Mouse (Mus musculus) forebrain, embryonic 11.5 days (tissue): ENCODE data around the gene Cox5b. TPM values are rescaled to one million over a fixed set of nuclear protein-coding genes. Genes with fewer than 3 reads are reported as not detected.

Source experiments
- ATAC-seq: fragments of 200-750 bp; cut with Nextera tagmentation; replicated peaks from 2 replicates; pipeline ENCODE4 v1.8.0; 2017; ENCODE audit warnings: moderate TSS enrichment; ENCODE audit not compliant: low FRiP score
- DNase-seq: peaks from one replicate; pipeline ENCODE4 v3.0.0-alpha.2; 2017; ENCODE audit warnings: low spot score
- H3K27ac ChIP-seq: fragments of 300-500 bp; sonication (generic); 2 replicates; pipeline ENCODE4 v1.5.1; 2014; ENCODE audit warnings: low read depth, low read length
- H3K27me3 ChIP-seq: fragments of 300-500 bp; sonication (generic); 2 replicates; pipeline ENCODE4 v1.6.1; 2014; ENCODE audit warnings: mild to moderate bottlenecking, low read length, mixed read lengths; ENCODE audit not compliant: control insufficient read depth, insufficient read depth
- H3K36me3 ChIP-seq: fragments of 300-500 bp; sonication (generic); 2 replicates; pipeline ENCODE4 v1.6.1; 2014; ENCODE audit warnings: mild to moderate bottlenecking, low read length, moderate library complexity, mixed read lengths; ENCODE audit not compliant: control insufficient read depth, insufficient read depth
- H3K4me1 ChIP-seq: fragments of 300-500 bp; sonication (generic); replicated peaks from 2 replicates; pipeline ENCODE4 v1.6.1; 2014; ENCODE audit warnings: low read length, mixed read lengths; ENCODE audit not compliant: control insufficient read depth, insufficient read depth
- H3K4me2 ChIP-seq: fragments of 300-500 bp; sonication (generic); 2 replicates; pipeline ENCODE4 v1.6.1; 2014; ENCODE audit warnings: low read depth, mild to moderate bottlenecking, low read length, moderate library complexity, mixed read lengths; ENCODE audit not compliant: severe bottlenecking
- H3K4me3 ChIP-seq: fragments of 300-500 bp; sonication (generic); 2 replicates; pipeline ENCODE4 v1.5.1; 2014; ENCODE audit warnings: low read depth, low read length
- H3K9ac ChIP-seq: fragments of 300-500 bp; sonication (generic); 2 replicates; pipeline ENCODE4 v1.6.1; 2014; ENCODE audit warnings: low read length
- H3K9me3 ChIP-seq: fragments of 300-500 bp; sonication (generic); 2 replicates; pipeline ENCODE4 v1.6.1; 2016; ENCODE audit warnings: low read length, mixed read lengths; ENCODE audit not compliant: control insufficient read depth
- WGBS: fragments of 180-500 bp; shearing (Covaris S2); extraction: QIAGEN DNeasy Blood & Tissue Kit; methylation state at CpG from one replicate; pipeline ENCODE4 v1.1.7; 2014; 5-methylcytosine and 5-hydroxymethylcytosine counted together
- polyA plus RNA-seq: library from polyadenylated mRNA; unstranded; fragments of >200 nt; fragmentation: Nextera tagmentation; extraction: Ambion mirVana; gene quantifications from 2 replicates; pipeline ENCODE4 v1.2.1, GENCODE M21; 2014

The Cox5b gene
- 437 and 453 TPM in 2 replicates for polyA plus RNA-seq

DNA sequence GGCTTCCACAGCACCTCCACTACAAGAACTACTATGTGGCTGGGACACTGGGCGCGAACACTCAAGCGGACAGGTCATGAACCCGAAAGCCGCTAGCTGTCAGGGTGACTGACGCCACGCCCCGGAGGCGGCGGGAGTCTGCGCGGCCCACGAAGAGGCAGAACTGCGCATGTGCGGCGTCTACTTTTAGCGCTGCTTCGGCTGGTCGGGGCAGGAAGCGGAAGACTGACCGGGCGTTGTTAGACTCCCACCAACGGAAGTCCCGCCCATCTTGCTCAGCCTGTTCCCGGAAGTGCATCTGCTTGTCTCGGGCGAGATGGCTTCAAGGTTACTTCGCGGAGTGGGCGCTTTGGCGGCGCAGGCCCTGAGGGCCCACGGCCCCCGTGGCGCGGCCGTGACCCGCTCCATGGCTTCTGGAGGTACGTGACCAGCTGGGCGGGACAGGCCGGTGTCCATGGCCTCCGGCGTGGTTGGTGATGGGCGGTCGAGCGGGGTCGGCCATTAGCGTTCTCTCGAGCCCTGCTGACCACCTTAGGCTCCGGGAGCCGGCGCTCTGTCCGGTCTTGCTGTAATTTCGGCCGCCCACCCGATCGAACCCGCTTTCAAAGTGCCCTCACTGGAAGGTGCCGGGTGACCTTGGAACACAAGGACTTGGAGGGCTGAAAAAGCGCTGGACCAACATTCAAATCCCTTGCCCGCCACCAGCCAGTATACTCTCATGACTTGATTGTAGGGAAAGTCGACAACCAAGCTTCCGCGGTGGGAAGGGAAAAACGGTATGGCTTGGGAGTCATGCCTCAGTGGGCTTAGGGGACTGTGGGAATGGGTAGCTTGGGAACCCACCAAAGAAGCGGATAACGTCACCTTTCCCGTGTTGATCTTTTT lies at the start of gene Cox5b:
Gene Cox5b (plus strand): TSS at position 179 of the 885 bp plus-strand sequence.
- ATAC-seq (peak; percentile 96), DNase-seq (peak; percentile 99)
- peak within 1 kb of the TSS; percentile 86 for H3K4me3 ChIP-seq
- peak within 1 kb of the TSS; percentile 78 for H3K9ac ChIP-seq
- H3K4me1 ChIP-seq = peaks cover 5% of the 10 kb centered on the region
- H3K27ac ChIP-seq = no peak within 1 kb of the TSS
- 1% methylated on average over 65 of the region's 68 CpGs for WGBS
- H3K9me3 ChIP-seq = no peaks in the 10 kb centered on the region
- H3K4me2 ChIP-seq = peak within 1 kb of the TSS; percentile 84
- no peaks in the 10 kb centered on the region for H3K27me3 ChIP-seq
- H3K36me3 ChIP-seq = no peaks in the 10 kb centered on the region

DNA sequence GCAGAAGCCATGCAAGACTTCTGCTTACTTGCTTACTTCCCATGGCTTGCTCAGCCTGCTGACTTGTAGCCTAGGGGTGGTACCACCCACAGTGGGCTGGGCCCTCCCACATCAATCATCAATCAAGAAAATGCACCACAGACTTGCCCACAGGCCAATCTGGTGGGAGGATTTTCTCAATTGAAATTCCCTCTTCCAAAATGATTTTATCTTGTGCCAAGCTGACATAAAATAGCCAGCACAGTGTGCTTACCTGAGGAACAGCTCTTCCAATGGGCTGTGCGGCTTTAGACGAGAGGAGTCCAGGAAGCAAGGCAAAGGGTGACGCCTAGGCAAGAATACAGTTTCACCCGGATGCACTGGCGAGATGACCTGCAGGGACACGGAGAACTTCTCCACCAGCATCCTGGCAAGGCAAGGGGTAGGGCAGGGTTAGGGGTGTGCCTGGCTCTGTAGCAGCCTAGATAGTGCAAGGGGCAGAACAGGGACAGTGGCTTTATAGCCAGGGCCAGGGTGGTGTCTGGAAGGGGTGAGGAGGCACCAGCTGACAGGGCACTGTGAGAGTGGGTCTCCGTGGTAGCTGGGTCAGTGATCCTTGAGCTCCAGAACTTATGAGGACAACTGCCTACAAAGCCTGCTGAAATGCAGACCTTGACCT lies 47.2 kb upstream of the Cox5b start:
- ATAC-seq (no peak), DNase-seq (no peak)
- H3K4me2 ChIP-seq = no peak overlapping the region
- 89% methylated on average over 7 of the region's 7 CpGs for WGBS
- H3K27me3 ChIP-seq = no peaks in the 10 kb centered on the region
- no peaks in the 10 kb centered on the region for H3K9me3 ChIP-seq
- no peaks in the 10 kb centered on the region for H3K4me1 ChIP-seq
- no peaks in the 10 kb centered on the region for H3K36me3 ChIP-seq
- H3K9ac ChIP-seq = no peak overlapping the region
- no peak overlapping the region for H3K4me3 ChIP-seq
- no peak overlapping the region for H3K27ac ChIP-seq

DNA sequence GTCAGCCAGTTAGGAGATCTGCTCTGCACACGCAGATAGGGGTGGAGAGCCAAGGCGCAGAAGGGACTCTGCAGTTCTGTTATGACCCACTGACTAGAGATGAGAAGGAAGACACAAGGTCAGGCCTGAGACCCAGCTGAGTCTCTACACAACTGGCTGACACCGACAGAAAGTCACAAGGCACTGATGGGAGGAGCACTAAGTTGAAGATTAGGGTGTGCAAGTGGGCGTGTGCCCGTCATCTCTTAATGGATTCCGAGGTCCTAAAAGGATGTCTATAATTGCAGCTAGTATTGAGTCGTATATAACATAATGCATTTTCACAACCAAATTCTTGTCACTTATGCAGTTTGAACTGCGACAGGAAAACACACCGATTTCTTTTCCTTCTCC lies 46.6 kb upstream of the Cox5b start:
- WGBS = 90% methylated on average over 9 of the region's 9 CpGs
- Histone ChIP-seq H3K4me1 (no peaks in the 10 kb centered on the region), H3K36me3 (no peaks in the 10 kb centered on the region), H3K9me3 (no peaks in the 10 kb centered on the region), H3K9ac (no peak overlapping the region), H3K27ac (no peak overlapping the region), H3K27me3 (no peaks in the 10 kb centered on the region), H3K4me3 (no peak overlapping the region), H3K4me2 (no peak overlapping the region)
- ATAC-seq (no peak), DNase-seq (no peak)

DNA sequence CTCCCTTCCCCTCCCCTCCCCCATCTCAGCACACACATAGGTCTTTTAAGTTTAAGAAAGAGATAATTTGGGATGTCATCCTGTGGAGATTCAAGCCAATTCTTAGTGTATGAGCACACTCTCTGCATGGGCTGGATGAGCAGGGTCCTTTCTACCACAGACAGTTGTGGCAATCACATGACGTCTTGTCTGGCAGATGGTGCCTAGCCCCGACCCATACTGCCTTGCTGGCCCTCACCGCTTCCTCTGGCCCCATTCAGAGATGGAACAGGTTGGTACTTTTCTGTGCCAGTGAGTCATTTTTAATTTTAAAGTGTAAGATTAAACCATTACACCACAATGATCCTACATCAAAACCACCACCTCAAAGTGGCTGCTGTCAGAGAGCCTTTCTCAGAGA lies 45.0 kb upstream of the Cox5b start:
- Histone ChIP-seq H3K9me3 (no peaks in the 10 kb centered on the region), H3K4me2 (no peak overlapping the region), H3K27me3 (no peaks in the 10 kb centered on the region), H3K36me3 (no peaks in the 10 kb centered on the region), H3K9ac (no peak overlapping the region), H3K27ac (no peak overlapping the region), H3K4me1 (no peaks in the 10 kb centered on the region), H3K4me3 (no peak overlapping the region)
- ATAC-seq = no peak
- WGBS = 71% methylated on average over 3 of the region's 3 CpGs
- DNase-seq = no peak

DNA sequence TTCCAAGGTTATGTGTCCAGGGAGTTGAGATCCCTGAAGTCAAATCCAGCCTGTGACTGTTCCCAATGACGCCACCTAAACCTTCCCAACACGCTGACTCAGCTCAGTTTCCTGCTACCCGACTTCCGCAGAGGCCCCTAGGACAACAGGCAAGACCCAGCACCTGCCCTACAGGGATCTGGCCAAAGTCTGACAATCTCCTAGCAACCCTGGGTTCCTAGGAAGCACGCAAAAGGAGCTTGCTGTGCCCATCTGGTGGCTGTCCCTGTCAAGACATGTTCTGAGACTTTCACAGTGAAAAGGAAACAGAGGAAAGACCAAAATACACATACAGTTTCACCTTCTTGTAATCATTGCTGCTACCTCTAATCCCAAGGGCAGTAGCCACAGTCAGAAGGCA lies 43.6 kb upstream of the Cox5b start:
- Histone ChIP-seq H3K4me1 (no peaks in the 10 kb centered on the region), H3K9me3 (no peaks in the 10 kb centered on the region), H3K4me3 (no peak overlapping the region), H3K27ac (no peak overlapping the region), H3K9ac (no peak overlapping the region), H3K27me3 (no peaks in the 10 kb centered on the region), H3K36me3 (no peaks in the 10 kb centered on the region), H3K4me2 (no peak overlapping the region)
- no peak for DNase-seq
- ATAC-seq = no peak
- 70% methylated on average over 5 of the region's 5 CpGs for WGBS

DNA sequence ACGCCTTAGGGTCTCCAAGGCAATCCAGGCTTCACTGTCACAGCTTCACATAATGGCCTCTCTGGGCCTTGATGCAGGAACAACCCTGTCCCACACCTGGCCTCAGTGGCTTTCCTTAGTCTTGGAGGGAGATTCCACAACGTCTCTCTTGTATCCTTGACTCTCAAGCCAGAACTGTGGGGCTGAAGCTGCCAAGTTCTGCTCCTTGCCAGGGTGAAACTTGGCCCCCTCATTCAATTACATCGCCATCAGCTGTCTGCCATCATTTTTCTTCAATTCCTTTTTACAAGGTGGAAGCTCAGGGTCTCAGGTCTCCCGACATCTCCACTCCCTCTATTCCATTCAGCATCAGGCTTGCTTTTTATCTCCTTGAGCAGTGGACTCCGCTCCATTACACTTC lies 36.2 kb upstream of the Cox5b start:
- H3K9me3 ChIP-seq = no peaks in the 10 kb centered on the region
- H3K27me3 ChIP-seq = no peaks in the 10 kb centered on the region
- DNase-seq (no peak), ATAC-seq (no peak)
- no peaks in the 10 kb centered on the region for H3K4me1 ChIP-seq
- no peak overlapping the region for H3K9ac ChIP-seq
- H3K36me3 ChIP-seq = no peaks in the 10 kb centered on the region
- H3K4me3 ChIP-seq = no peak overlapping the region
- no peak overlapping the region for H3K4me2 ChIP-seq
- no peak overlapping the region for H3K27ac ChIP-seq
- 85% methylated on average over 5 of the region's 5 CpGs for WGBS

DNA sequence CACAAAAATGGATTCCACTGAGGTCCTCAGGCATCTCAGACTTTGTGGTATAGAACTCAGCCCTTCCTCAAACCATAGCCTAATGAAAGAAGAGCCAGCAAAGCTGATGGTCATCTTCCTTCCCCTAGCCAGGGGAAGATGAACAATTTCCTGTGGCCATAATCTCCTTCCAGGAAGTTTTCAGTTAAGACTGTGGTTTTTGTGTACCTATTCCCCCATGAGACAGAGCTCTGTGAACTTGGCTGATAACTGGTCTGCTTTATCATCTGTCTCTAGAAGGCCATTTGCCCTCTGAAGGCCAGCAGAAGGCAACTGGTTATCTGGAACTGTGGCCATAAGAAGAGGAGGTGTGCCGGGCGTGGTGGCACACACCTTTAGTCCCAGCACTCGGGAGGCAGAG lies 35.0 kb upstream of the Cox5b start:
- Histone ChIP-seq H3K27ac (no peak overlapping the region), H3K4me3 (no peak overlapping the region), H3K36me3 (no peaks in the 10 kb centered on the region), H3K4me2 (no peak overlapping the region), H3K9ac (no peak overlapping the region), H3K4me1 (no peaks in the 10 kb centered on the region), H3K27me3 (no peaks in the 10 kb centered on the region), H3K9me3 (no peaks in the 10 kb centered on the region)
- ATAC-seq (no peak), DNase-seq (no peak)
- WGBS = 91% methylated on average over 3 of the region's 3 CpGs

DNA sequence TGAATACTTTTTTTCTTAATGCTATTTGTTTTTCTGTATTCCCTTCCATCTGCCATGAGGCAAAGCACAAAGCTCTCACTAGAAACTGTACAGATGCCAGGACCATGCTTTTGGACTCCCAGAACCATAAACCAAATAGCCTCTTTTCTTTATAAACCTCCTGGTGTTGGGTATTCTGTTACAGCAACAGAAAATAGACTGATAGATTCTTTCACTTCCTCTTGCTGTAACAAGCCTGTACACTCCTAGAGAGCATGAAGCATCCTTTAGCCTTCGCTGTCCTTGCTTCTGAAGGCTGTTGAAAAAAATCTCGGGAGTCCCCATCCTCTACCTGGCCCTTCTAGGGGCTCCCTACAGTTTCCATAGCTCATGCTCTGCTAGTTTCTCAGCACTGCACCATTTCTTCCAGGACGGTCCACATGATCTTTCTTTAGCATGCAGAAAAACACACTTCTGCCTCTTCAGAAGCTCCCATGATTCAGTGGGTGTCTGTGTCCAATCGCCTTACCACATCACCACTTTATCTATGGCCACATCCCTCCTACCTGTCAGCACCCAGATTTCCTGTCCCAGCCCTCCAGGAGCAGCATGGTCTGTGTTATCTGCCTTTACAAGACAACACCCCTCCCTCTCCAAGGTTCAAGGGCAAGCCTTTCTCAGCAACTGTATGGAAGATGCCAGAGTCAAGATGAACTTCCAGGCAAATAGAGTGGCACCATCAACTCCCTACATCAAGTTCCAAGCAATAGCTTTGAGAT lies 33.4 kb upstream of the Cox5b start:
- Histone ChIP-seq H3K27me3 (no peaks in the 10 kb centered on the region), H3K36me3 (no peaks in the 10 kb centered on the region), H3K27ac (no peak overlapping the region), H3K4me3 (no peak overlapping the region), H3K4me2 (no peak overlapping the region), H3K9me3 (no peaks in the 10 kb centered on the region), H3K4me1 (no peaks in the 10 kb centered on the region), H3K9ac (no peak overlapping the region)
- WGBS = 82% methylated on average over 4 of the region's 4 CpGs
- ATAC-seq = no peak
- no peak for DNase-seq
